Comparison of ENCODE assay signal across 14 mouse cellular contexts in genomic region chr9:77771765-77772383, GRCm38 (mm10). TPM values are rescaled to one million over a fixed set of nuclear protein-coding genes. Genes with fewer than 3 reads are reported as not detected.
A peak's percentile ranks its signal among the peaks of the same experiment; 100 is the strongest.
DNase-seq lines count a peak whose midpoint lies in the region; ATAC-seq and TF ChIP-seq lines count a peak whose summit lies in the region.
"Had no signal": no experiment of that assay in that cellular context is flagged by ENCODE, and none has a peak within 500 bp of the region (broad histone marks: within the 10 kb centered on the region; RNA-seq: fewer than 3 reads in every experiment).

No protein-coding gene starts in this region.

- H3K9me3 ChIP-seq in kidney, embryonic 15.5 days (replicated peaks), result no peaks in the 10 kb centered on the region
- H3K9me3 ChIP-seq in hindbrain, embryonic 11.5 days (ENCODE audit: control insufficient read depth, low read length), result no peaks in the 10 kb centered on the region
- no peaks in the 10 kb centered on the region for H3K9me3 ChIP-seq in midbrain, embryonic 13.5 days
- no peaks in the 10 kb centered on the region for H3K9me3 ChIP-seq in lung, postnatal 0 days (ENCODE audit: low read length)
- no peaks in the 10 kb centered on the region for H3K9me3 ChIP-seq in liver, postnatal 0 days (ENCODE audit: low read length)
- H3K9me3 ChIP-seq: embryonic facial prominence, embryonic 12.5 days; stomach, embryonic 15.5 days had no signal

- no peak overlapping the region for H3K4me3 ChIP-seq in kidney, embryonic 15.5 days (replicated peaks)
- H3K4me3 ChIP-seq in hindbrain, embryonic 11.5 days (ENCODE audit: low read depth, low read length), result no peak overlapping the region
- H3K4me3 ChIP-seq in midbrain, embryonic 13.5 days (replicated peaks), result no peak overlapping the region
- H3K4me3 ChIP-seq in lung, postnatal 0 days (ENCODE audit: low read depth, low read length), result no peak overlapping the region
- H3K4me3 ChIP-seq in liver, postnatal 0 days (ENCODE audit: low read depth, low read length), result no peak overlapping the region
- H3K4me3 ChIP-seq: embryonic facial prominence, embryonic 12.5 days; heart, adult 2 months; stomach, embryonic 15.5 days had no signal

- peak; percentile 64; the same call in 1 of the 2 replicates for ATAC-seq in kidney, embryonic 15.5 days (replicated peaks; ENCODE audit: low FRiP score)
- ATAC-seq in hindbrain, embryonic 11.5 days (ENCODE audit: low FRiP score), result peak; percentile 79
- peak; percentile 76 for ATAC-seq in midbrain, embryonic 13.5 days
- ATAC-seq in lung, postnatal 0 days, result no peak
- ATAC-seq in liver, postnatal 0 days, result no peak

- H3K27me3 ChIP-seq in kidney, embryonic 15.5 days, result no peaks in the 10 kb centered on the region
- no peaks in the 10 kb centered on the region for H3K27me3 ChIP-seq in hindbrain, embryonic 11.5 days (ENCODE audit: control insufficient read depth, insufficient read depth, low read length)
- H3K27me3 ChIP-seq in midbrain, embryonic 13.5 days, result no peaks in the 10 kb centered on the region
- no peaks in the 10 kb centered on the region for H3K27me3 ChIP-seq in lung, postnatal 0 days (replicated peaks; ENCODE audit: insufficient read depth, low read length)
- no peaks in the 10 kb centered on the region for H3K27me3 ChIP-seq in liver, postnatal 0 days (ENCODE audit: insufficient read depth, low read length)
- H3K27me3 ChIP-seq: embryonic facial prominence, embryonic 12.5 days; stomach, embryonic 15.5 days had no signal

- H3K36me3 ChIP-seq in kidney, embryonic 15.5 days, result peaks cover 19% of the 10 kb centered on the region
- H3K36me3 ChIP-seq in hindbrain, embryonic 11.5 days (ENCODE audit: control insufficient read depth, insufficient read depth, low read length), result no peaks in the 10 kb centered on the region
- peaks cover 15% of the 10 kb centered on the region for H3K36me3 ChIP-seq in midbrain, embryonic 13.5 days
- no peaks in the 10 kb centered on the region for H3K36me3 ChIP-seq in lung, postnatal 0 days (ENCODE audit: insufficient read depth, low read length)
- H3K36me3 ChIP-seq in liver, postnatal 0 days (replicated peaks; ENCODE audit: insufficient read depth, low read length), result peaks cover 44% of the 10 kb centered on the region

- no peak for DNase-seq in kidney, adult 8-10 months
- peak; percentile 53 for DNase-seq in hindbrain, embryonic 11.5 days (ENCODE audit: low spot score)
- peak; percentile 62 for DNase-seq in retina, embryonic 14.5 days (ENCODE audit: low spot score)
- no peak for DNase-seq in lung, postnatal 0 days (ENCODE audit: low spot score)
- DNase-seq in lung, postnatal 10 days, result no peak
- no peak for DNase-seq in liver, postnatal 0 days
- DNase-seq: adrenal gland, postnatal 36 days; cerebellum, adult 2 months; thymus, postnatal 25 days had no signal

- no peak for TF ChIP-seq EP300 in lung, postnatal 0 days (IDR thresholded peaks at IDR 0.05)
- no peak for TF ChIP-seq EP300 in liver, postnatal 0 days (IDR thresholded peaks at IDR 0.05; ENCODE audit: low read depth)

- H3K4me2 ChIP-seq in kidney, embryonic 15.5 days, result no peak overlapping the region
- no peak overlapping the region; the same call in 1 of the 2 replicates for H3K4me2 ChIP-seq in hindbrain, embryonic 11.5 days (replicated peaks; ENCODE audit: low read depth, low read length)
- peak overlapping the region; percentile 29 for H3K4me2 ChIP-seq in midbrain, embryonic 13.5 days (replicated peaks)
- H3K4me2 ChIP-seq in lung, postnatal 0 days (replicated peaks; ENCODE audit: low read depth, low read length), result no peak overlapping the region
- no peak overlapping the region for H3K4me2 ChIP-seq in liver, postnatal 0 days (ENCODE audit: low read depth, low read length)
- H3K4me2 ChIP-seq: embryonic facial prominence, embryonic 12.5 days; stomach, embryonic 15.5 days had no signal

- H3K27ac ChIP-seq in kidney, embryonic 15.5 days, result no peak overlapping the region
- H3K27ac ChIP-seq in hindbrain, embryonic 11.5 days (ENCODE audit: low read depth, low read length), result peak overlapping the region; percentile 39; the same call in 1 of the 2 replicates
- H3K27ac ChIP-seq in midbrain, embryonic 13.5 days, result no peak overlapping the region
- H3K27ac ChIP-seq in lung, postnatal 0 days (ENCODE audit: low read length), result no peak overlapping the region
- no peak overlapping the region for H3K27ac ChIP-seq in liver, postnatal 0 days (ENCODE audit: low read depth)
- H3K27ac ChIP-seq: embryonic facial prominence, embryonic 12.5 days; heart, adult 2 months; stomach, embryonic 15.5 days had no signal

- peaks cover 16% of the 10 kb centered on the region for H3K4me1 ChIP-seq in kidney, embryonic 15.5 days
- peaks cover 10% of the 10 kb centered on the region; the same call in 1 of the 2 replicates for H3K4me1 ChIP-seq in hindbrain, embryonic 11.5 days (replicated peaks; ENCODE audit: control insufficient read depth, insufficient read depth, low read length)
- H3K4me1 ChIP-seq in midbrain, embryonic 13.5 days (replicated peaks), result peaks cover 32% of the 10 kb centered on the region
- H3K4me1 ChIP-seq in lung, postnatal 0 days (ENCODE audit: insufficient read depth, low read depth, low read length), result no peaks in the 10 kb centered on the region
- no peaks in the 10 kb centered on the region for H3K4me1 ChIP-seq in liver, postnatal 0 days (ENCODE audit: insufficient read depth)
- H3K4me1 ChIP-seq: embryonic facial prominence, embryonic 12.5 days; stomach, embryonic 15.5 days had no signal

- whole genome bisulfite sequencing in kidney, embryonic 15.5 days, result 65% methylated on average over 10 of the region's 10 CpGs
- WGBS in hindbrain, embryonic 11.5 days, result 38% methylated on average over 10 of the region's 10 CpGs
- WGBS in midbrain, embryonic 13.5 days, result 18% methylated on average over 10 of the region's 10 CpGs
- 70% methylated on average over 10 of the region's 10 CpGs for WGBS in lung, postnatal 0 days
- 83% methylated on average over 10 of the region's 10 CpGs for WGBS in liver, postnatal 0 days (ENCODE audit: insufficient replicate concordance)

- no peak for TF ChIP-seq CTCF in lung, postnatal 0 days (IDR thresholded peaks at IDR 0.05)
- TF ChIP-seq CTCF in liver, postnatal 0 days (IDR thresholded peaks at IDR 0.05; ENCODE audit: low read depth), result no peak

- no peak overlapping the region for H3K9ac ChIP-seq in kidney, embryonic 15.5 days
- H3K9ac ChIP-seq in hindbrain, embryonic 11.5 days (ENCODE audit: low read depth, low read length), result no peak overlapping the region
- H3K9ac ChIP-seq in midbrain, embryonic 13.5 days (replicated peaks), result 0 out of 2 replicates have a peak overlapping the region, but pooled peaks have one; percentile 10
- H3K9ac ChIP-seq in lung, postnatal 0 days (replicated peaks; ENCODE audit: low read depth), result no peak overlapping the region
- no peak overlapping the region for H3K9ac ChIP-seq in liver, postnatal 0 days (replicated peaks)
- H3K9ac ChIP-seq: embryonic facial prominence, embryonic 12.5 days; stomach, embryonic 15.5 days had no signal

RNA-seq across cellular contexts. Expression of gene Gclc, which starts 17.5 kb away (rescaled TPM):
- polyA plus RNA-seq in kidney, embryonic 15.5 days (2015; fragmentation: Nextera tagmentation; extraction: Ambion mirVana), result 24.0 and 24.2 TPM in 2 replicates
- 19.5 and 22.6 TPM in 2 replicates for polyA plus RNA-seq in hindbrain, embryonic 11.5 days (2014; fragmentation: Nextera tagmentation; extraction: Ambion mirVana)
- polyA plus RNA-seq in midbrain, embryonic 13.5 days (2015; fragmentation: Nextera tagmentation; extraction: Ambion mirVana), result 16.3 and 16.8 TPM in 2 replicates
- 40.8 and 71.8 TPM in 2 replicates for polyA plus RNA-seq in lung, postnatal 0 days (2015; fragmentation: Nextera tagmentation; extraction: Ambion mirVana)
- polyA plus RNA-seq in liver, postnatal 0 days (2015; fragmentation: Nextera tagmentation; extraction: Ambion mirVana), result 22.9 and 24.0 TPM in 2 replicates

Comparison
In these comparisons a context has a peak if more than half of its experiments do, and no peak if none do; other contexts are left out.
1. ATAC-seq: peak in kidney, embryonic 15.5 days (single experiment), hindbrain, embryonic 11.5 days (single experiment) and midbrain, embryonic 13.5 days (single experiment); none in lung, postnatal 0 days (single experiment) and liver, postnatal 0 days (single experiment).
2. DNase-seq: peak in hindbrain, embryonic 11.5 days (single experiment) and retina, embryonic 14.5 days (single experiment); none in kidney, adult 8-10 months (0 of 2), lung, postnatal 0 days (single experiment), lung, postnatal 10 days (single experiment) and liver, postnatal 0 days (single experiment).